Mouse (Mus musculus) cortical plate, adult 2 months (tissue): ENCODE measurements around the gene Als2cr12.

Experiments
- CTCF ChIP-seq: fragments of 200-500 bp; IDR thresholded peaks from 2 replicates; pipeline ENCODE4 v1.5.1; 2011; ENCODE audit warnings: mild to moderate bottlenecking, control low read depth, low read length; ENCODE audit not compliant: insufficient read depth; ENCODE audit errors: extremely low read depth
- POLR2A ChIP-seq: fragments of 200-500 bp; IDR thresholded peaks from 2 replicates; pipeline ENCODE4 v1.6.1; 2011; ENCODE audit warnings: mild to moderate bottlenecking, low read length, control low read depth; ENCODE audit not compliant: insufficient read depth; ENCODE audit errors: extremely low read depth

DNA sequence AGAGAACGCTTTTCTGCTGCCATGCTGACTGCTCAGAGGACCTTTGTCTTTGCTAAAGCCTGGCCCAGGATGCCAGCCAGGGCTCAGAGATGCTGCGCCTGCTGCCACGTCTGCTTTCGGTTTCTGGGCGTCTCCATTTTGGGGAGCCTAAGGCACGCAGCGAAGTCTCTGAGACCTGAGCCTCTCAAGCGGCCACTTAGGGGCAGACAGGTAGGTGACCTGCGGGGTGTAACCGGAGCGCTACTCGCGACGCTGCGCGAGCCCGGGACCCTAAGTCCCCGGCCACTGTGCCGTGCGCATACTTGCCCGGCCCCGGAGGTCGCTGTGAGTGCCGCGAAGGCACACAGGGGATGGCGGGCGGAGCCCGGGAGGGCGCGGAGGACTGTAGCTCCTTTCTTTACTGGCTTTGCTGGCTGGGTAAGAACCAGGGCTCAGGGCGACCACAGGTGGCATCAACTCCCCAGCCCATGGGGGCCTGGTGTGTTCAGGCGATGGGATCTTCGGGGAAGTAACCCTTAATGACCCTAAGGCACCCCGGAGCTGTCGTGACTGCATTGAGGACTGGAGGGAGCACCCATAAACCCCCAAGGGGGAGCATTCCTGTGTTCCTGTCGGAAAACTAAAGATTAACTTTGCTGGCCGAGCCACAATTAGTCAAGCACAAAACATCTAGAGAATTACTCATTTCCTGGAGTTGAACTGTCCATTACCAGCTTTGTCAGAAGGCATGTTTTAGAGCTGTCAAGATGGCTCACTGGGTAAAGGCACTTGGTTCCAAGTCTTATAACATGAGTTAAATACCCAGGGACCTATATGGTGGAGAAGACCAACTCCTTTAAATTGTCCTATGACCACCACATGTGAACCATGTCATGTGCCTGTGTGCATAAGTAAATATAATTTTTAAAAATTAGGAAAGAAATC is 43.0 kb downstream of the Als2cr12 start:
- TF ChIP-seq POLR2A (0 out of 2 replicates have a peak, but pooled peaks have one; percentile 29), CTCF (no peak)
